Mouse (Mus musculus) limb, embryonic 10.5 days (tissue): ENCODE data around the gene Gm6096. TPM values are rescaled to one million over a fixed set of nuclear protein-coding genes. Genes with fewer than 3 reads are reported as not detected.
"Not testable (repeated sequence)": the region's sequence is repeated elsewhere in the genome, so short reads cannot be mapped to it uniquely, and the experiment has no call there.

Experiments
- DNase-seq: peaks from one replicate; pipeline ENCODE4 v3.0.0-alpha.2; 2017; ENCODE audit warnings: low spot score
- H3K27ac ChIP-seq: fragments of 300-500 bp; sonication (generic); 2 replicates; pipeline ENCODE4 v1.5.1; 2016; ENCODE audit warnings: mild to moderate bottlenecking
- H3K27me3 ChIP-seq: fragments of 300-500 bp; sonication (generic); 2 replicates; pipeline ENCODE4 v1.6.1; 2016; ENCODE audit warnings: low read depth, mild to moderate bottlenecking; ENCODE audit not compliant: poor library complexity, severe bottlenecking
- H3K36me3 ChIP-seq: fragments of 300-500 bp; sonication (generic); 2 replicates; pipeline ENCODE4 v1.6.1; 2016; ENCODE audit warnings: mild to moderate bottlenecking, moderate library complexity
- H3K4me1 ChIP-seq: fragments of 300-500 bp; sonication (generic); 2 replicates; pipeline ENCODE4 v1.6.1; 2016
- H3K4me3 ChIP-seq: fragments of 300-500 bp; sonication (generic); 2 replicates; pipeline ENCODE4 v1.5.1; 2016; ENCODE audit warnings: mild to moderate bottlenecking, moderate library complexity
- H3K9me3 ChIP-seq: fragments of 300-500 bp; sonication (generic); replicated peaks from 2 replicates; pipeline ENCODE4 v1.6.1; 2016; ENCODE audit warnings: mild to moderate bottlenecking
- WGBS: fragments of 180-500 bp; shearing (Covaris S2); methylation state at CpG from one replicate; pipeline ENCODE4 v1.1.7; 2016; 5-methylcytosine and 5-hydroxymethylcytosine counted together
- polyA plus RNA-seq: library from polyadenylated mRNA; unstranded; fragments of >200 nt; fragmentation: Nextera tagmentation; extraction: Ambion mirVana; gene quantifications from 2 replicates; pipeline ENCODE4 v1.2.1, GENCODE M21; 2016

Gene Gm6096
- 0.38 TPM in 1 of 2 replicates, not detected in the other for polyA plus RNA-seq

DNA sequence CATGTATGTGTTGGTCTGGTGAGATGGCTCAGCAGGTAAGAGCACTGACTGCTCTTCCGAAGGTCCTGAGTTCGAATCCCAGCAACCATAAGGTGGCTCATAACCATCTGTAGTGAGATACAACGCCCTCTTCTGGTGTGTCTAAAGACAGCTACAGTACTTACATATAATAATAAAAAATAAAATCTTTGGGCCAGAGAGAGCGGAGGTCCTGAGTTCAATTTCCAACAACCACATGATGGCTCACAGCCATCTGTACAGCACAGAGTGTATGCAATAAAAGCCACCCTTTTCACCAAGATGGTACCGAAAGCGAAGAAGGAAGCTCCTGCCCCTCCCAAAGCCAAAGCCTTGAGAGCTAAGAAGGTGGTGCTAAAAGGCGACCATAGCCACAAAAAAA is at the start of gene Gm6096:
TSS of gene Gm6096 (plus strand) at position 301 of the 400 bp plus-strand sequence.
- DNase-seq = no peak
- H3K4me3 ChIP-seq = no peak within 1 kb of the TSS
- H3K4me1 ChIP-seq = no peaks in the 10 kb centered on the region
- H3K9me3 ChIP-seq = no peaks in the 10 kb centered on the region
- no peak within 1 kb of the TSS for H3K27ac ChIP-seq
- H3K27me3 ChIP-seq = no peaks in the 10 kb centered on the region
- WGBS = 94% methylated on average over 7 of the region's 7 CpGs
- peaks cover 65% of the 10 kb centered on the region for H3K36me3 ChIP-seq

DNA sequence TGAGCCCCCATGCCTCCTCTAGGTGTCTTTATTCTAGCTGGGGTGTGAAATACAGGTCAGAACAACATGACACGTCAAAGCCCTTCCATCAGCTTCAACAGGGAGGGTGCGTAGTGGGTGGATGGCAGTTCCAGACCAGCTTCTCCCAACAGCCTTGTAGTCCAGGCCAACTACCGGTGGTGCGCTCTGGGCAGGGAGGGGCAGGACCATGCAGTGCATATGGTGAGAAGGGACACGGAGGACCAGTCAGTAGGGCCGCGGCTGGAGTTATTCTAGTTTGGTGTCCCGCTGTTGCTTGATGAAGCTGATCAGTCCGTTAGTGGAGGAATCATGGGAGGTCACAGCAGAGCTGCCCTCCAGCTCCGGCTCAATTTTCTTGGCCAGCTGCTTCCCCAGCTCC is 48.7 kb upstream of the Gm6096 start:
- WGBS = 94% methylated on average over 10 of the region's 10 CpGs
- not testable (repeated sequence) for H3K27ac ChIP-seq, H3K27me3 ChIP-seq, DNase-seq, H3K4me3 ChIP-seq, H3K4me1 ChIP-seq, H3K9me3 ChIP-seq
- peaks cover 69% of the 10 kb centered on the region for H3K36me3 ChIP-seq

DNA sequence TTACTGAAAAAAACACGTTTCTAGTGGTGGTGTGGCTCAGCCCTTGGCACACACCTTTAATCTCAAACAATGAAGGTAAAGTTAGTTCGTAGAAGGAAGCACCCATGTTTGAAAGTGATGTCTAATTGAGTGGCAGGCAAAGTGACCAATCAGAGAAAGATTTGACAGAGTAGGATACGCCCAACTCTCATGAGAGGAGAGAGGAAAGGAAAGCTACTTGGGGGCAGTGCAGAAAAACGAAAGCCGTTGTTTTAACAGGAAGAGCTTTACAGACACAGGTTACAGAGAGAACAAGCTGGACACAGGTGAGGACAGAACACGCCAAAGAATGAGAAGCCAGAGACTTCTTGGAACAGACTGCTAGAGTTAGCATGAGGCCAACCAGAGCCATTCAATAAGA is 44.5 kb upstream of the Gm6096 start:
- Histone ChIP-seq H3K4me3 (no peak overlapping the region), H3K36me3 (peaks cover 100% of the 10 kb centered on the region), H3K27ac (no peak overlapping the region), H3K9me3 (no peaks in the 10 kb centered on the region), H3K4me1 (no peaks in the 10 kb centered on the region), H3K27me3 (no peaks in the 10 kb centered on the region)
- 94% methylated on average over 6 of the region's 6 CpGs for WGBS
- no peak for DNase-seq

DNA sequence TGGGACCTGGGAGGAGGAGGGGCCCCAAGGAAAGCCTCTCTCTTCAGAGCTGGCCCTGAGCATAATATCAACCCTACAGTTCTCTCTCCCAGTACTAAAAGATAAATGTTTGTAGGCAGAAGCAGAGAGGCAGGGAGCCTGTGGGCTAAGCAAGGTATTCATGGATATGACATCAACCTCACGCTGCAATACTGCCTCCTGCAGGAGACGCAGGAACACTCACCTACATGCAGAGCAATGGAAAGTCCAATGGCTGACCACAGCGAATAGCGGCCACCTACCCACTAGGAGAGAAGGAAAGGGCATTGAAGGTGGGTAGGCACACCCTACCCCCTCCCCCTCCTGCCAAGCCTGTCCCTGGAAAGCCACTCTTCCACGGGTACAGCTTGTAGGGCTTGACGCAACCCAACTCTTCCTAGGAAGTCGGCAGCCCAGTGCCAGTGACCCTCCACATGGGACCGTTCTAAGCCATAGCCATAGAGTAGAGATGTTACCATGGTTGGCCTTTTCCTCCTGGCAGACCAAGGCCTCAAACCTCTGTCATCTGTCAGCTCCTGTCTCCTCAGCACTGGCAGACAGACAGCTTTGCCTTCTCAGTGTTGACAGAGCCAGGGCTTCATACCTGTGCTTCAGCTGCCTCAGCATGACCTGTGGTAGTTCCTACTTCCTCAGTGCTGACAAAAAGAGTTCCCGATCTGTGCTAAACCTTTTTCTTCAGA is 42.7 kb upstream of the Gm6096 start:
- DNase-seq = no peak
- Histone ChIP-seq H3K4me1 (no peaks in the 10 kb centered on the region), H3K4me3 (no peak overlapping the region), H3K36me3 (peaks cover 100% of the 10 kb centered on the region), H3K9me3 (no peaks in the 10 kb centered on the region), H3K27ac (no peak overlapping the region), H3K27me3 (no peaks in the 10 kb centered on the region)
- WGBS = 96% methylated on average over 9 of the region's 9 CpGs

DNA sequence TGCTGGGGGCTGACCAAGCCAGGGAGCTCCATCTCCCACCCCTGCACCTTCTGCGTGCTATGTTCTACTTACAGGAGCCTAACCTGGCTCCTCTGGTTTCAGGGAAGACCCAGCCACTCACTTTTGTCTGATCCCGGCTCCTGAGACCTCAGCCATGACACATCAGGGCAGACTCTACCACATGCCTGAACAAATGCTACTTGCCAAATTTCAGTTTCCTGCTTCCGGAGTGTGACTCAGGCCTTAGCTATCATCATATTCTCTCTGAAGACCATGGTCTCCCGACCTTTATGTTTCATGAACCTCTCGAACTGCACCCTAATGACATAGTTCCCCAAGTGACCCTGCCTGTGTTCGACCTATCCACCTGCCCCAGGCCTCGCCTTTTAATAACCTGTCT is 37.6 kb upstream of the Gm6096 start:
- no peaks in the 10 kb centered on the region for H3K9me3 ChIP-seq
- H3K36me3 ChIP-seq = peaks cover 100% of the 10 kb centered on the region
- no peaks in the 10 kb centered on the region for H3K27me3 ChIP-seq
- WGBS = 90% methylated on average over 7 of the region's 7 CpGs
- no peak overlapping the region for H3K4me3 ChIP-seq
- no peak overlapping the region for H3K27ac ChIP-seq
- DNase-seq = no peak
- no peaks in the 10 kb centered on the region for H3K4me1 ChIP-seq

DNA sequence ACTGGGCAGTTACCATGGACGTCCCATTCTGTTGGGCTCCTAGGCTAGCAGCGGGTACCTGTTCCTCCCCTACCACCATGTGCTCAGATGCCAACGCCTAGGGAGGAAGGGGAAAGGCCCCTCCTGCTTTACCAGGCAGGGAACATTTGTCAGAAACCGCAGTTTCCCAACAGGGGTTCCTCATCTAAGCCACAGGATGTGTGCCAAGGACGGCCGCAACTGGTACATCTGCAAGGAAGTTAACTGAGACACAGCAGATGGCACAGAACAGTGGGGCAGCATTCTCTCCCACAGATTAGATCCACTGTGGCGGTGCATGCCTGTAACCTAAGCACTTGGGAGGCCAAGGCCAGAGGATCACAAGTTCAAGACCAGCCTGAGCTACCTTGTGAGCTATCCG is 36.2 kb upstream of the Gm6096 start:
- peaks cover 100% of the 10 kb centered on the region for H3K36me3 ChIP-seq
- 95% methylated on average over 8 of the region's 8 CpGs for WGBS

DNA sequence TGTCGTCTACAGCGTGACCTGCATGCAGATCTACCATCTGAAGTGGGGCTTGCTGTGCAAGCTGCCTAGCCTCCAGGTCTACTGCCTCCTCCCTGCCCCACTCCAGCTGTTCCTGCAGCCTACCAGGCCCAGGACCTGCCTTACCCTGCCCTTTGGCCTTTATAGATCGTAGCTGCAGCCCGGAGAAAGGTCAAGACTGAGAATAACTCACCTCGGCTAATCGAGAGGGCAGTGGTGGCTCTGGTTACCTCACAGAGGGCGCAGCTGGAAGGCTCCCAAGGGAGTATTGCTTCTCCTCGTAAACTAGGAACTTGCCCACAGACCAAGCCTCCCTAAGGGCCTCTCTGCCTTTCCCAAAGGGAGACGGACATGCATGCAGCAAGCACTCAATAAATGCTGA is 35.4 kb upstream of the Gm6096 start:
- peaks cover 100% of the 10 kb centered on the region for H3K36me3 ChIP-seq
- H3K27ac ChIP-seq = no peak overlapping the region
- H3K9me3 ChIP-seq = no peaks in the 10 kb centered on the region
- DNase-seq = no peak
- no peak overlapping the region for H3K4me3 ChIP-seq
- H3K27me3 ChIP-seq = no peaks in the 10 kb centered on the region
- WGBS = 91% methylated on average over 9 of the region's 9 CpGs
- H3K4me1 ChIP-seq = no peaks in the 10 kb centered on the region

More for the DNA sequence above, 36.2 kb upstream of the Gm6096 start:
- H3K27me3 ChIP-seq = no peaks in the 10 kb centered on the region
- H3K9me3 ChIP-seq = no peaks in the 10 kb centered on the region
- no peak overlapping the region for H3K27ac ChIP-seq
- DNase-seq = no peak
- H3K4me3 ChIP-seq = no peak overlapping the region
- H3K4me1 ChIP-seq = no peaks in the 10 kb centered on the region

DNA sequence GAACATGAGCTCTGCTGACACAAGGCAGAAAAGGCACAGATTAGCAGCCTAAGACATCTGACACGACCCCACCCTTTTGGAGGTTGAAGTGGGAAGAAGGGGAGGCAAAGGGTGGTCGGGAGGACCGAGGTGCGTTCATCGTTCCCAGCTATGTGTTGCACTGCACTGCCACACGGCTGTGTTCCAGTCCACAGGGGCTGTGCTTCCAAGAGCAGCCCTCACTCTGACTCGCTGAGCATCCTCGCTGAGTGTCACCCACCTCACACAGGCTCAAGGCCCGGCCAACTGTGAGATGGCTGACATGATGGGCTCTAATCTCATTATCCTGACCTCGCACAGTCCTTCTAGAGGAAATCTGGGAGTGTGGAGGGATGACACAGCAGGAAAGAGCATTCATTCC is 34.4 kb upstream of the Gm6096 start:
- Histone ChIP-seq H3K36me3 (peaks cover 100% of the 10 kb centered on the region), H3K27me3 (no peaks in the 10 kb centered on the region), H3K9me3 (no peaks in the 10 kb centered on the region), H3K27ac (no peak overlapping the region), H3K4me1 (no peaks in the 10 kb centered on the region), H3K4me3 (no peak overlapping the region)
- WGBS = 95% methylated on average over 10 of the region's 10 CpGs
- no peak for DNase-seq

DNA sequence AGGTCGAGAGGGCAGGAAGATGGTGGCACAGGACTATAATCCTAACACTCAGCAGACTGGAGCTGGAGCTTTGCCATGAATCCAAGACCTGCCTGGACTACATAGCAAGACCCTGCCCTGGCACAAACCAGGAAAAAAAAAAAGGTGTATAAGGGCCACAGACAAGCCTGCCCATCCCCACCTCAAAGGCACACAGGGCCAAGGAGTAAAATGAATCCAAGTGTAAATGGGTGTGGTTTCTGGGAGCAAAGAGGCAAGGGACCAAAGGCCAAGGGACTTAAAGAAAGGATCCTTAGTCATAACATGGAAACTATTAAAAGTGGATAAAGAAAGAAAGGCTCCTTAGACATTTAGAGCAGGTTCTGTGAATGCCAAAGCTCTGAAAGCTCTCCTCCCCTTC is 32.3 kb upstream of the Gm6096 start:
- DNase-seq = no peak
- WGBS = 79% methylated on average over 1 of the region's 1 CpGs
- H3K36me3 ChIP-seq = peaks cover 100% of the 10 kb centered on the region
- no peaks in the 10 kb centered on the region for H3K9me3 ChIP-seq
- no peak overlapping the region for H3K4me3 ChIP-seq
- no peaks in the 10 kb centered on the region for H3K4me1 ChIP-seq
- H3K27me3 ChIP-seq = no peaks in the 10 kb centered on the region
- no peak overlapping the region for H3K27ac ChIP-seq

DNA sequence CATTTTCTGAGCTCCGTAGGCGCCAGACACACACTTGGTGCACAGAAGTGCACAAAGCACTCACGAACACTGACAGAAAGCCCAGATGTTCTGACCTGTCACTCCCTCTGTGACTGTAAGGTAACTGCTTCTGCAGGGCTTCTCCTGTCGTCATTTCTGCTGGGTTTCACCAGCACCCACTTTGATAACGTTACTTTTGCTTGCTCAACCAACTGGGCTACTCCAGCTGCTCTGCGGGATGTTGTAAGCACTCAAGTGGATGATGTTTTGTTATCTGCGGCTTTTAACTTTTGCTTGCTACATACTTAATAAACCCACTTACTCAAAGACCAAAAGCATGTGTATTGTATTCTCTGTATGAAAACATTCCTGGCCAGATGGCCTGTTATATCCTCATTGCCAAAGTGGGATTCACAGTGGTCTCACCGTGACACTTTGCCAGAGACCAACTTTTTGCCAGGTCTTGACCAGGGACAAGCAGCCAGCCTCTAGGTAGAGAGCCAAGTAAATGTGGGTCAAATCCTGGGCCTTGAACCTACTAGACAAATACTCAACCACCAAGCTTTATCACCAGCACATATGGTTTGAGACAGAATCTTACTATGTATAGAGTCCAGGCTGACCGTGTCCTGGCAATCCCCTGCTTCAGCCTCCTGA is 29.1 kb upstream of the Gm6096 start:
- no peak for DNase-seq
- Histone ChIP-seq H3K27me3 (no peaks in the 10 kb centered on the region), H3K9me3 (no peaks in the 10 kb centered on the region), H3K36me3 (peaks cover 100% of the 10 kb centered on the region), H3K27ac (no peak overlapping the region), H3K4me1 (no peaks in the 10 kb centered on the region), H3K4me3 (no peak overlapping the region)
- 92% methylated on average over 9 of the region's 9 CpGs for WGBS

DNA sequence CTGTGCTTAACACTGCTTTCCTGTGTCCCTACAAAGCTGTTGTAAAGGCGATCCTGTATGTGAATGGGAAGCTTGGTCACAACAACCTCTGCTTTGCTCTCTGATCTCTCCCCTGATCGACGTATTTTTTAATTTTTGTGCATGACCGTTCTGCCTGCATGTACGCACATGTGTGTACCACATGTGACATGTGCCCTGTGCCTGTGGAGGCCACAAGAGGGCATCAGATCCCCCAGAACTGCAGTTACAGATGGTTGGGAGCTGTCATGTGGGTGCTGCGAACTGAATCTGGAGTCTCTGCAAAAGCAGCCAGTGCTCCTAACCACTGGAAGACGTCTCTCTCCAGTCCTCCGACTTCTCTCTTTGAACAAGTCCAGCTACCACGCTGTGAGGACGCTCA is 28.5 kb upstream of the Gm6096 start:
- H3K36me3 ChIP-seq = peaks cover 100% of the 10 kb centered on the region
- H3K4me3 ChIP-seq = no peak overlapping the region
- H3K9me3 ChIP-seq = no peaks in the 10 kb centered on the region
- H3K4me1 ChIP-seq = peaks cover 5% of the 10 kb centered on the region; the same call in 1 of the 2 replicates
- H3K27ac ChIP-seq = no peak overlapping the region
- WGBS = 95% methylated on average over 10 of the region's 10 CpGs
- no peaks in the 10 kb centered on the region for H3K27me3 ChIP-seq
- DNase-seq = no peak

DNA sequence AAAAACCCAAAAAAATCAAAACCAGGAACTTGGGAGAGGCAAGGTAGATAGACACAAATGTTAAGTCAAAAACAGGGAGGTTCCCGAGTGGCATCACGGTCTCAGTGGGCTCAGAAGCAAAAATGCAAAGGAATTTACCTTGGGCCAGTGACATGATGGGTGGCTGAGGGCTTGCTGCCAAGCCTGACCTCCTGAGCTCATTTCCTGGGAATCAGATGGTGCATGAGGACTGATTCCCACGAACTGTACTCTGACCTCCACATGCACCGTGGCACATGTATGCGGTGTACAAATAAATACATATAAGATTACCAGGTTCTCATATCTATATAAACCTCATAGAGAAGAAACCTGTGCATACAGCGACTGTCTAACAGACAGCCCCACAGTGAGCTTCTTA is 26.5 kb upstream of the Gm6096 start:
- Histone ChIP-seq H3K9me3 (no peaks in the 10 kb centered on the region), H3K27me3 (no peaks in the 10 kb centered on the region), H3K4me1 (peaks cover 24% of the 10 kb centered on the region), H3K4me3 (no peak overlapping the region), H3K27ac (no peak overlapping the region), H3K36me3 (peaks cover 96% of the 10 kb centered on the region)
- WGBS = 95% methylated on average over 6 of the region's 6 CpGs
- DNase-seq = no peak

DNA sequence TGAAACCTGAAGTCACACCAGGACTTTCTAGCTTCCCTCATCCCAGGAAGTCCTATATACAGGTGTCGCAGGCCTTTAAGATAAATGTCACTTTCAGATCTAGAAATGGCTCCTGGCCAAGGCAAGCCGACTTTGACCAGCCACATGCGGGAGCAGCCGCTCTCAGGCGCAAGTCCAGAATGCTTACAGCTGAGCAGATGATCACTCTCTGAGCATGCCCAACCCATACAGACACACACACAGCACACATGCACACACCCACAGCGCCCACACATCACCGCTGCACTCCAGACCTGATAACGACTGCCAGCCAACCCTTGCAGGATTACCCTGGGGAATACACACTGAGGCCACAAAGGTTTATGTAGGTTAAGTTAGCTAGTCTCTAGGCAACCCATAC is 24.8 kb upstream of the Gm6096 start:
- H3K36me3 ChIP-seq = peaks cover 78% of the 10 kb centered on the region
- H3K4me1 ChIP-seq = peaks cover 32% of the 10 kb centered on the region
- DNase-seq = no peak
- 89% methylated on average over 8 of the region's 8 CpGs for WGBS
- no peak overlapping the region for H3K27ac ChIP-seq
- no peaks in the 10 kb centered on the region for H3K9me3 ChIP-seq
- no peaks in the 10 kb centered on the region for H3K27me3 ChIP-seq
- H3K4me3 ChIP-seq = no peak overlapping the region
